Mouse (Mus musculus) cerebellum, adult 2 months (tissue): ENCODE results near the gene Exosc2.

Experiments
- CTCF ChIP-seq: fragments of 200-500 bp; IDR thresholded peaks from 2 replicates; pipeline ENCODE4 v1.5.1; 2011; ENCODE audit warnings: low read depth, mild to moderate bottlenecking, control low read depth, low read length, moderate library complexity, borderline replicate concordance; ENCODE audit not compliant: insufficient read depth
- POLR2A ChIP-seq: fragments of 200-500 bp; IDR thresholded peaks from 2 replicates; pipeline ENCODE4 v1.6.1; 2011; ENCODE audit warnings: low read length, control low read depth, borderline replicate concordance; ENCODE audit not compliant: insufficient read depth

DNA sequence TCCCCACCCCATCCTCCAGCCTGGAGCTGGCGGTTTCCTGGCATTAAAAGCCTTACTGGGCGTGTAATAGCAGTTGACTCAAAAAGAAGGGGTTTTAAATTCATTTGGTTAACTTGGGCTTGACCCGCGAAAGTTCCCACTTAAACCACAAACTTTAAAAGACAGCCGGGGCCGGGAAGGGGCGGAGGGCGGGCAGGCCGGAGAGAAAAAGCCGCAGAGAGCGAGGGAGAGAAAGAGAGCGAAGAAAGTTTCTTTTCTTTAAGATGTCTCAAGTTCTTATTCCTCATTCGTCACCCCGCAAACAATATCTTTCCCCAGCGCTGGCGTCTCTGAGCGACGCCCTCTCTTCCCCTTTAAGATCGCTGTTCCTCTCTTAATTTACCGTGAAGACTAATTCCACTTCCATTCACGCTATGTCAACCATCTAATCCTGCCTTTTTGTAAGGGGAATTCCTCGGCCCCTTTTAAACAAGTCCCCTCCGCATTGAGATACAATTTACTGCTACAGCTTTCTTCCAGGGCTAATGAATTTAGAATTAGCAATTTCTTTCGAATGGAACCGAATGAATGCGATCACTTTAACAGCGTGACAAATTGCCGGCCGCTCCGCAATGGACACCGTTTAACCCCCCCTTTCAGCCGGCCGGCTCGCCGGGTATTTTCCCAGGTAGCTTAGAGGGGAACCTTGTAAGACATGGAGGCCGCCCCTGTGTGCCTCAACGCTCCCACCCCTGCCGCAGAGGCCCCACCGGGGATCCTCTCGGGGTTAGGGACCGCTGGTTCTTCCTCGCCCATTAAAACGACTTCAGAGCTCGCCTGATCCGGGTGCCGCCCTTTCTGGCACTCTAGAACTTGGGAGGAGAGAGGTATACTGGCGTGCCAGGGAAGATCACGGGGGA, 29.7 kb upstream of the Exosc2 start:
- TF ChIP-seq CTCF (no peak), POLR2A (no peak)
